Mouse (Mus musculus) NIH3T3 (cell line): Measurements from ENCODE around the gene Zfp710.
"Not testable (repeated sequence)": the region's sequence is repeated elsewhere in the genome, so short reads cannot be mapped to it uniquely, and the experiment has no call there.

Source experiments
- DNase-seq: peaks from one replicate; pipeline ENCODE4 v3.0.0-alpha.2; 2012; ENCODE audit warnings: low read depth

The Zfp710 gene

GRCm38 (mm10) chr7:80114451-80115223 lies 90.0 kb downstream of the Zfp710 start:
- DNase-seq = peak; percentile 84

- peak; percentile 94 for DNase-seq
Measured at GRCm38 (mm10) chr7:80115224-80115590, 90.6 kb downstream of the Zfp710 start, which contains the start of gene Idh2. Gene Idh2 (minus strand): TSS chr7:80115392.

GRCm38 (mm10) chr7:80116158-80116557 lies 91.5 kb downstream of the Zfp710 start:
- no peak for DNase-seq

GRCm38 (mm10) chr7:80119198-80119597 lies 94.6 kb downstream of the Zfp710 start:
- DNase-seq = peak; percentile 73

- peak; percentile 88 for DNase-seq
Measured at GRCm38 (mm10) chr7:80121083-80121482, 96.5 kb downstream of the Zfp710 start.

- no peak for DNase-seq
Measured at GRCm38 (mm10) chr7:80123115-80123514, 98.5 kb downstream of the Zfp710 start.

GRCm38 (mm10) chr7:80123672-80124071 lies 99.1 kb downstream of the Zfp710 start:
- peak; percentile 35 for DNase-seq

- peak; percentile 73 for DNase-seq
Measured at GRCm38 (mm10) chr7:80129278-80129677, 104.7 kb downstream of the Zfp710 start.

- peak; percentile 39 for DNase-seq
Measured at GRCm38 (mm10) chr7:80130344-80131055, 105.9 kb downstream of the Zfp710 start.

GRCm38 (mm10) chr7:80131315-80131714 lies 106.7 kb downstream of the Zfp710 start:
- not testable (repeated sequence) for DNase-seq

- DNase-seq = peak; percentile 86
Measured at GRCm38 (mm10) chr7:80132541-80132940, 107.9 kb downstream of the Zfp710 start.

GRCm38 (mm10) chr7:80134454-80135172 lies 110.0 kb downstream of the Zfp710 start:
- DNase-seq = peak; percentile 97

GRCm38 (mm10) chr7:80135173-80135532 lies 110.5 kb downstream of the Zfp710 start:
- no peak for DNase-seq

GRCm38 (mm10) chr7:80138375-80138774 lies 113.8 kb downstream of the Zfp710 start:
- DNase-seq = no peak

GRCm38 (mm10) chr7:80140815-80141214 lies 116.2 kb downstream of the Zfp710 start:
- peak; percentile 91 for DNase-seq
